Mouse (Mus musculus): ENCODE results near the gene Cactin.

Cactin gene

DNA sequence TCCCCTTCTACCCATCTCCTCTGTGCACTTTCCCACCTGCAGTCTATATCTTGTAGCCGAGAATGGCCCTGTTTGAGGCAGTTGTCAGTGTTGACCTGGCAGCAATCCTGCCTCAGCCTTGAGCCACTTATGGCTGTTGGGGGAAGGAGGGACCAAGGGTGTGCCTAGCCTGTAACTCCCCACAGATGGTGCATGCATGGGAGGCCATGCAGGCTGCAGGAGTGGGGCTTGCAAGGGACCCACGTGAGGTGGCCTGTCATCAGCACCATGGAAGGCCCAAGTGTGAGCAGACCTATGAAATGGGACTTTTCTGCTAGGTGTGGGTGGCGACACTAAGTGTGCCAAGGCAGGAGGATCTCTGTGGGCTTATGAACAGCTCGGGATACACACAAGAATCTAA, 44.2 kb downstream of the Cactin start:
- DNase-seq (ENCODE audit: low spot score): no peak

DNA sequence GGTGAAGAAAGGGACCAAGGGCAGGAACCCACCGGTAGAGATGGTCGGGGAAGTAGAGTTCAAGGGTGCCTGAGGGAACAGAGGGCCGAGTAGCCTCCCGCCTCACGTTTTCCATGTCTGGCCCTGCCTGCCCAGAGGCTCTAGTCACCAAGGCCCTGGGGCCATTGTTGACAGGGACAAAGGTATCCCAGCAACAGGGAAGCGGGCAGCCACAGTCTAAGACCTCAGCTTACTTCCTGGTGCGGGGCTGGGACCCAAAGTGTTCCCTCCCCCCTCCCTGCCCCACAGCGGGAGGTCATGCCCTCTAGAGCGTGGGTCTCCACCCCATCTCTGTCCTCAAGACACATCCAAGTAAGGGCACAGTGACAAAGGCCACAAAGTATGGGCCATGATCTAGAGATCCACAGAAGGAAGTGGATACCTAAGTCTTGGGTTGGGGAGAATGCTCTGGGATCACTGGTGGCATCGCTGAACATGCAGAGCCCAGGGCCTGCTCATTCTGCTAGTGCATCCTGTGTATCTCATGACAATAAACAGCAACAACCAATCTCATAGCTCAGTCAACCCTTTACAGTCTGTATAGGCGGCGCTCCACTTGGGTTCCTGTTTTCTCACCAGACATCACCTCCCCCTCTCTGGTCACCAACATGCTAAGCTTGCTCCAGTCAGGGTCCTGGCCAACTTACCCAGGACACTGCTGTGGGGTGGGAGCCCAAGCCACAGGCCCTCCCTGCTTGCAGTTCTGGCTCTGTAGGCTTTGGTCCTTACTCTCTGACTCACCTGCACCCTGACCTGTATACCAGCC, 45.0 kb downstream of the Cactin start, which contains the start of gene 4930404N11Rik:
TSS of gene 4930404N11Rik (minus strand) at position 145 of the 805 bp plus-strand sequence.
- peak; percentile 82 for DNase-seq (ENCODE audit: low spot score)

DNA sequence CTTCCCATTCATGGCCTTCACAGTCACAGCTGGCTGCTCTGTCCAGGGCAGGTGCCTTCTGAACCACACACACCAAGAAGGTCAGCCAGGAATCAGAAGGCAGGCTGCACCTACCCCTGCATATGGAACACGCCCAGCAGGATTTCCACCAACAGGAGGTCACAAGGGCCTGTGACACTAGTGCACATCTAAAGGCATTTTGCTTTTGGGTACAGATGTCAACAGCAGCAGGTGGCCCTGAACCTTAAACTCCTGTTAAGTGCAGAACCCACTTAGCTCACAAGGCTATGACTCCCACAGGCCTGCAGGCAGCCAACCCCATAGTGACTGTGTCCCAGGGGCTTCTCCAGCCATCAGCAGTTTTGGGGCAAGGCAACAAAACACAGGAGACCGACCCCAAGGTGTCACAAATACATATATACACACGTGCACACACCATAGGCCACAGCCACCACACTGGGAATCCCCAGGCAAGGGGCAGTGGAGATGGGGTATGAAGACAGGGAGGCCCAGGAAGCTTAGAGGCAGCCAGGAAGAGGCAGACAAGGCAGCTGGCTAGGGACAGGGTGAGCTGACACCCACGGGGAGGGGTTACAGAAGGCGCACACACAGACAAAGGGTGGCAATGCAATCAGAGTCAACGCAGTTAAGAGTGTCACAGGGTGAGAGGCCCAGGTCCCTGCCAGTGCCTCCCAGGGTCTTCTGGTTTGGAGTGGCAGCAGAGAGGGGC, 45.7 kb downstream of the Cactin start:
- no peak for DNase-seq (ENCODE audit: low spot score)

DNA sequence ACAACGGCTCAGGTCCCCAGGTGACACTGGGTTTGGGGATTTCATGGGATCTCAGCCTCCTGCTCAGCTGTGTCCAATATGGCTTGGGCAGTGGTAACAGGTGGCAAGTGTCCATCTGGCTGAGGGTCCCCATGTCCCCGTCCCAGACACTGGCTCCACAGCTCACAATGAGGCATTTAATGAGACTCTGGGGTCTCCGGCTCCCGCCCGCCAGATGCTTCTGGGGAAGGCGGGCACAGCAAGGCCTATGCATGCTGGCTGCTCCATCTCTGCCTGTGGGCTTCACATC, 46.2 kb downstream of the Cactin start:
- DNase-seq (ENCODE audit: low spot score): no peak

DNA sequence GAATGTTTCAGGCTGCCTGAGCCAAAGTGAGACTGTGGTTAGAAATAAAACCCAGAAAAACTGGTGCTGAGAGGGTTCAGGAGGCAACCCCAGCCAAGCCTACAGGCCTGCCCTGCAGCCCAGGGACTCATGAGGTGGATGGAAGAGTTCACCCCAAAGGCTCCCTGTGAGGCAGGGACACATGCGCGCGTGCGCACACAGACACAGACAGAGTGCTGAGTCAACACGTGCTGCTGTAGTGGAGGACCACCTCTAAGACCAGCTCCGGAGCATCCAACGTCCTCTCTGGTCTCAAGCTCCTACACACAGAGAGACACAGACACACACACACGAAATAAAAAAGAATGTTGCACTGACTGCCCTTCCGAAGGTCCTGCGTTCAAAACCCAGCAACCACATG, 54.4 kb downstream of the Cactin start:
- no peak for DNase-seq (ENCODE audit: low spot score)

Data from embryo, embryonic 10.5 days (tissue).